Mouse (Mus musculus) heart, embryonic 15.5 days (tissue): ENCODE results near the gene Nphp4. TPM values are rescaled to one million over a fixed set of nuclear protein-coding genes. Genes with fewer than 3 reads are reported as not detected.

Experiments used
- ATAC-seq: fragments of 200-750 bp; cut with Nextera tagmentation; replicated peaks from 2 replicates; pipeline ENCODE4 v1.8.0; 2017; ENCODE audit warnings: low read depth, moderate TSS enrichment; ENCODE audit not compliant: insufficient number of reproducible peaks, insufficient read depth, low FRiP score
- H3K27ac ChIP-seq: fragments of 300-500 bp; sonication (generic); 2 replicates; pipeline ENCODE4 v1.5.1; 2015; ENCODE audit warnings: mild to moderate bottlenecking, inconsistent platforms
- H3K27me3 ChIP-seq: fragments of 300-500 bp; sonication (generic); 2 replicates; pipeline ENCODE4 v1.6.1; 2015; ENCODE audit warnings: inconsistent platforms
- H3K36me3 ChIP-seq: fragments of 300-500 bp; sonication (generic); 2 replicates; pipeline ENCODE4 v1.6.1; 2015; ENCODE audit warnings: mild to moderate bottlenecking, inconsistent platforms
- H3K4me1 ChIP-seq: fragments of 300-500 bp; sonication (generic); replicated peaks from 2 replicates; pipeline ENCODE4 v1.6.1; 2015; ENCODE audit warnings: inconsistent platforms
- H3K4me2 ChIP-seq: fragments of 300-500 bp; sonication (generic); 2 replicates; pipeline ENCODE4 v1.6.1; 2015; ENCODE audit warnings: inconsistent platforms, mild to moderate bottlenecking, moderate library complexity
- H3K4me3 ChIP-seq: fragments of 300-500 bp; sonication (generic); 2 replicates; pipeline ENCODE4 v1.5.1; 2015; ENCODE audit warnings: mild to moderate bottlenecking, inconsistent platforms
- H3K9ac ChIP-seq: fragments of 300-500 bp; sonication (generic); 2 replicates; pipeline ENCODE4 v1.6.1; 2015; ENCODE audit warnings: mild to moderate bottlenecking, inconsistent platforms
- H3K9me3 ChIP-seq: fragments of 300-500 bp; sonication (generic); replicated peaks from 2 replicates; pipeline ENCODE4 v1.6.1; 2016; ENCODE audit warnings: inconsistent platforms
- WGBS: fragments of 180-500 bp; shearing (Covaris S2); methylation state at CpG from one replicate; pipeline ENCODE4 v1.1.7; 2015; ENCODE audit warnings: mixed read lengths; 5-methylcytosine and 5-hydroxymethylcytosine counted together
- polyA plus RNA-seq: library from polyadenylated mRNA; unstranded; fragments of >200 nt; fragmentation: Nextera tagmentation; extraction: Ambion mirVana; gene quantifications from 2 replicates; pipeline ENCODE4 v1.2.1, GENCODE M21; 2015

The Nphp4 gene
- polyA plus RNA-seq, 1 experiment from 2014 or later: 1.3 TPM

- peaks cover 11% of the 10 kb centered on the region for H3K4me1 ChIP-seq
- no peak for ATAC-seq
- no peak overlapping the region for H3K4me3 ChIP-seq
- no peaks in the 10 kb centered on the region for H3K36me3 ChIP-seq
- H3K9me3 ChIP-seq: no peaks in the 10 kb centered on the region
- no peak overlapping the region for H3K9ac ChIP-seq
- WGBS: 64% methylated on average over 10 of the region's 10 CpGs
- no peaks in the 10 kb centered on the region for H3K27me3 ChIP-seq
- no peak overlapping the region for H3K4me2 ChIP-seq
- no peak overlapping the region for H3K27ac ChIP-seq
Observed at GRCm38 (mm10) chr4:152453079-152453478, 23.4 kb upstream of the Nphp4 start.

- Histone ChIP-seq H3K36me3 (no peaks in the 10 kb centered on the region), H3K4me3 (no peak overlapping the region), H3K27ac (no peak overlapping the region), H3K27me3 (no peaks in the 10 kb centered on the region), H3K4me1 (peaks cover 11% of the 10 kb centered on the region), H3K4me2 (no peak overlapping the region), H3K9me3 (no peaks in the 10 kb centered on the region), H3K9ac (no peak overlapping the region)
- no peak for ATAC-seq
- 88% methylated on average over 12 of the region's 12 CpGs for WGBS
Observed at GRCm38 (mm10) chr4:152454153-152454552, 22.4 kb upstream of the Nphp4 start.

GRCm38 (mm10) chr4:152456609-152457008 lies 19.9 kb upstream of the Nphp4 start:
- 52% methylated on average over 18 of the region's 18 CpGs for WGBS
- no peak overlapping the region; the same call in 1 of the 2 replicates for H3K27ac ChIP-seq
- H3K4me2 ChIP-seq: peak overlapping the region; percentile 23
- H3K9me3 ChIP-seq: no peaks in the 10 kb centered on the region
- no peak; the same call in 1 of the 2 replicates for ATAC-seq
- no peaks in the 10 kb centered on the region for H3K36me3 ChIP-seq
- no peak overlapping the region for H3K9ac ChIP-seq
- H3K4me1 ChIP-seq: peaks cover 11% of the 10 kb centered on the region
- no peaks in the 10 kb centered on the region for H3K27me3 ChIP-seq
- no peak overlapping the region for H3K4me3 ChIP-seq

- Histone ChIP-seq H3K27me3 (no peaks in the 10 kb centered on the region), H3K27ac (no peak overlapping the region), H3K4me3 (no peak overlapping the region), H3K4me1 (peaks cover 13% of the 10 kb centered on the region), H3K36me3 (no peaks in the 10 kb centered on the region), H3K4me2 (no peak overlapping the region), H3K9me3 (no peaks in the 10 kb centered on the region), H3K9ac (no peak overlapping the region)
- ATAC-seq: no peak
- WGBS: 86% methylated on average over 4 of the region's 4 CpGs
Observed at GRCm38 (mm10) chr4:152457673-152458072, 18.8 kb upstream of the Nphp4 start.

GRCm38 (mm10) chr4:152462516-152462915 lies 14.0 kb upstream of the Nphp4 start:
- H3K27ac ChIP-seq: no peak overlapping the region
- ATAC-seq: no peak
- WGBS: 79% methylated on average over 12 of the region's 12 CpGs

GRCm38 (mm10) chr4:152463147-152463546 lies 13.4 kb upstream of the Nphp4 start:
- Histone ChIP-seq H3K9me3 (no peaks in the 10 kb centered on the region), H3K36me3 (no peaks in the 10 kb centered on the region), H3K4me3 (no peak overlapping the region), H3K27me3 (no peaks in the 10 kb centered on the region), H3K4me2 (no peak overlapping the region), H3K27ac (no peak overlapping the region), H3K4me1 (peaks cover 20% of the 10 kb centered on the region), H3K9ac (no peak overlapping the region)
- ATAC-seq: peak; percentile 24; the same call in 1 of the 2 replicates
- WGBS: 47% methylated on average over 9 of the region's 9 CpGs

More at GRCm38 (mm10) chr4:152462516-152462915, 14.0 kb upstream of the Nphp4 start:
- Histone ChIP-seq H3K4me1 (peaks cover 20% of the 10 kb centered on the region), H3K27me3 (no peaks in the 10 kb centered on the region), H3K9me3 (no peaks in the 10 kb centered on the region), H3K4me3 (no peak overlapping the region), H3K36me3 (no peaks in the 10 kb centered on the region), H3K9ac (no peak overlapping the region), H3K4me2 (no peak overlapping the region)

GRCm38 (mm10) chr4:152465116-152465515 lies 11.4 kb upstream of the Nphp4 start:
- H3K9ac ChIP-seq: no peak overlapping the region
- H3K4me1 ChIP-seq: peaks cover 24% of the 10 kb centered on the region
- H3K4me2 ChIP-seq: no peak overlapping the region
- H3K4me3 ChIP-seq: no peak overlapping the region
- H3K27ac ChIP-seq: no peak overlapping the region
- 35% methylated on average over 8 of the region's 8 CpGs for WGBS
- H3K27me3 ChIP-seq: no peaks in the 10 kb centered on the region
- H3K36me3 ChIP-seq: no peaks in the 10 kb centered on the region
- no peaks in the 10 kb centered on the region for H3K9me3 ChIP-seq
- no peak for ATAC-seq

GRCm38 (mm10) chr4:152466601-152467000 lies 9.9 kb upstream of the Nphp4 start:
- no peaks in the 10 kb centered on the region for H3K27me3 ChIP-seq
- no peak overlapping the region for H3K9ac ChIP-seq
- 0 out of 2 replicates have a peak, but pooled peaks cover 1% of the 10 kb centered on the region for H3K9me3 ChIP-seq
- H3K4me2 ChIP-seq: no peak overlapping the region
- 87% methylated on average over 13 of the region's 13 CpGs for WGBS
- no peak for ATAC-seq
- no peaks in the 10 kb centered on the region for H3K36me3 ChIP-seq
- no peak overlapping the region for H3K4me3 ChIP-seq
- H3K4me1 ChIP-seq: peaks cover 24% of the 10 kb centered on the region
- no peak overlapping the region for H3K27ac ChIP-seq

- ATAC-seq: peak; percentile 15; the same call in 1 of the 2 replicates
Observed at GRCm38 (mm10) chr4:152467951-152468350, 8.6 kb upstream of the Nphp4 start.

GRCm38 (mm10) chr4:152475941-152476340 lies 565 bp upstream of the Nphp4 start:
- Histone ChIP-seq H3K4me1 (peaks cover 19% of the 10 kb centered on the region), H3K9ac (no peak overlapping the region), H3K27me3 (peaks cover 10% of the 10 kb centered on the region), H3K9me3 (peaks cover 12% of the 10 kb centered on the region; the same call in 1 of the 2 replicates), H3K27ac (no peak overlapping the region), H3K4me3 (no peak overlapping the region), H3K4me2 (no peak overlapping the region), H3K36me3 (no peaks in the 10 kb centered on the region)
- no peak for ATAC-seq
- 79% methylated on average over 7 of the region's 7 CpGs for WGBS

More at GRCm38 (mm10) chr4:152467951-152468350, 8.6 kb upstream of the Nphp4 start:
- no peak overlapping the region for H3K4me3 ChIP-seq
- H3K27ac ChIP-seq: no peak overlapping the region
- peaks cover 12% of the 10 kb centered on the region; the same call in 1 of the 2 replicates for H3K9me3 ChIP-seq
- H3K27me3 ChIP-seq: no peaks in the 10 kb centered on the region
- no peaks in the 10 kb centered on the region for H3K36me3 ChIP-seq
- peaks cover 18% of the 10 kb centered on the region for H3K4me1 ChIP-seq
- WGBS: 83% methylated on average over 6 of the region's 6 CpGs
- H3K9ac ChIP-seq: no peak overlapping the region
- no peak overlapping the region for H3K4me2 ChIP-seq

- no peak for ATAC-seq
- Histone ChIP-seq H3K4me2 (peak overlapping the region; percentile 88), H3K36me3 (no peaks in the 10 kb centered on the region), H3K27me3 (peaks cover 10% of the 10 kb centered on the region), H3K27ac (no peak overlapping the region), H3K9me3 (peaks cover 7% of the 10 kb centered on the region; the same call in 1 of the 2 replicates), H3K4me1 (peaks cover 19% of the 10 kb centered on the region), H3K9ac (peak overlapping the region; percentile 58), H3K4me3 (peak overlapping the region; percentile 66)
- WGBS: 1% methylated on average over 12 of the region's 21 CpGs
Observed at GRCm38 (mm10) chr4:152477106-152477465, 580 bp downstream of the Nphp4 start.

GRCm38 (mm10) chr4:152477466-152478223 lies 1.1 kb downstream of the Nphp4 start, which contains the start of gene Kcnab2:
Gene Kcnab2 (minus strand): TSS chr4:152477871.
- ATAC-seq: peak; percentile 94
- Histone ChIP-seq H3K4me3 (peak within 1 kb of the TSS; percentile 66), H3K27me3 (peaks cover 10% of the 10 kb centered on the region), H3K9me3 (0 out of 2 replicates have a peak, but pooled peaks cover under 1% of the 10 kb centered on the region), H3K36me3 (no peaks in the 10 kb centered on the region), H3K4me2 (peak within 1 kb of the TSS; percentile 88), H3K4me1 (peaks cover 19% of the 10 kb centered on the region), H3K27ac (peak within 1 kb of the TSS; percentile 66), H3K9ac (peak within 1 kb of the TSS; percentile 69)
- under 1% methylated on average over 63 of the region's 63 CpGs for WGBS
